Mouse (Mus musculus) naive thymus-derived CD4-positive, alpha-beta T cell, adult 2 months (primary cell): Measurements from ENCODE around the gene Cmya5.

ENCODE experiments used
- DNase-seq: peaks from one replicate; pipeline ENCODE4 v3.0.0-alpha.2; 2011; ENCODE audit warnings: low read depth

Cmya5 gene

GRCm38 (mm10) chr13:93062860-93063636 is 81.5 kb downstream of the Cmya5 start:
- no peak for DNase-seq

- DNase-seq = no peak
Observed at GRCm38 (mm10) chr13:93061311-93061710, 83.2 kb downstream of the Cmya5 start.

GRCm38 (mm10) chr13:93060437-93060836 is 84.1 kb downstream of the Cmya5 start:
- no peak for DNase-seq

- DNase-seq = no peak
Observed at GRCm38 (mm10) chr13:93058551-93059011, 85.9 kb downstream of the Cmya5 start.

- DNase-seq = no peak
Observed at GRCm38 (mm10) chr13:93057492-93058260, 86.8 kb downstream of the Cmya5 start.

GRCm38 (mm10) chr13:93056091-93056490 is 88.4 kb downstream of the Cmya5 start:
- no peak for DNase-seq

- DNase-seq = no peak
Observed at GRCm38 (mm10) chr13:93051483-93051882, 93.0 kb downstream of the Cmya5 start.

- no peak for DNase-seq
Observed at GRCm38 (mm10) chr13:93041021-93041420, 103.5 kb downstream of the Cmya5 start.

- no peak for DNase-seq
Observed at GRCm38 (mm10) chr13:93036218-93036617, 108.3 kb downstream of the Cmya5 start.

- no peak for DNase-seq
Observed at GRCm38 (mm10) chr13:93029337-93029736, 115.2 kb downstream of the Cmya5 start.

GRCm38 (mm10) chr13:93024837-93025236 is 119.7 kb downstream of the Cmya5 start:
- no peak for DNase-seq

GRCm38 (mm10) chr13:93022158-93022557 is 122.4 kb downstream of the Cmya5 start:
- DNase-seq = no peak

GRCm38 (mm10) chr13:93012952-93013351 is 131.6 kb downstream of the Cmya5 start:
- DNase-seq = no peak

- no peak for DNase-seq
Observed at GRCm38 (mm10) chr13:93011315-93011714, 133.2 kb downstream of the Cmya5 start.

- DNase-seq = no peak
Observed at GRCm38 (mm10) chr13:93010524-93010923, 134.0 kb downstream of the Cmya5 start.

GRCm38 (mm10) chr13:93007078-93007477 is 137.4 kb downstream of the Cmya5 start:
- DNase-seq = no peak

GRCm38 (mm10) chr13:93006347-93006746 is 138.2 kb downstream of the Cmya5 start:
- DNase-seq = no peak

- DNase-seq = no peak
Observed at GRCm38 (mm10) chr13:93004003-93004402, 140.5 kb downstream of the Cmya5 start.

GRCm38 (mm10) chr13:93002456-93002855 is 142.1 kb downstream of the Cmya5 start:
- DNase-seq = no peak

- no peak for DNase-seq
Observed at GRCm38 (mm10) chr13:93000640-93001351, 143.7 kb downstream of the Cmya5 start.

- no peak for DNase-seq
Observed at GRCm38 (mm10) chr13:92999860-93000259, 144.7 kb downstream of the Cmya5 start.

- no peak for DNase-seq
Observed at GRCm38 (mm10) chr13:92994743-92995142, 149.8 kb downstream of the Cmya5 start.

- DNase-seq = no peak
Observed at GRCm38 (mm10) chr13:92992823-92993222, 151.7 kb downstream of the Cmya5 start.
